Mouse (Mus musculus) CH12.LX (cell line): ENCODE data around the gene Traf4. TPM values are rescaled to one million over a fixed set of nuclear protein-coding genes. Genes with fewer than 3 reads are reported as not detected.

Experiments
- DNase-seq: peaks from one replicate; pipeline ENCODE4 v3.0.0-alpha.2; 2013; ENCODE audit errors: extremely low read depth
- H3K27ac ChIP-seq: 2 replicates; pipeline ENCODE4 v1.5.1; 2012; ENCODE audit warnings: low read depth, mild to moderate bottlenecking, control low read depth, moderate library complexity; ENCODE audit not compliant: insufficient read depth
- H3K27me3 ChIP-seq: replicated peaks from 2 replicates; pipeline ENCODE3; 2012; ENCODE audit warnings: inconsistent platforms
- H3K36me3 ChIP-seq, 2 experiments: replicated peaks in 1 of 2; 2 replicates each; pipeline versions ENCODE3 to v1.6.1; 2012; ENCODE audit warnings: inconsistent platforms in 1 of 2, low read length in 1 of 2, mild to moderate bottlenecking in 1 of 2, mixed read lengths in 1 of 2, moderate library complexity in 1 of 2; ENCODE audit not compliant: control insufficient read depth in 1 of 2, insufficient read depth in 1 of 2
- H3K4me1 ChIP-seq, 2 experiments: 2 replicates each; pipeline ENCODE4 v1.6.1; 2012; ENCODE audit warnings: inconsistent platforms in 1 of 2, moderate library complexity in 1 of 2; ENCODE audit not compliant: insufficient read depth in 2 of 2, control insufficient read depth in 1 of 2
- H3K4me2 ChIP-seq: 2 replicates; pipeline ENCODE4 v1.6.1; 2012; ENCODE audit warnings: low read depth, mild to moderate bottlenecking, control low read depth; ENCODE audit not compliant: poor library complexity, insufficient read depth, severe bottlenecking
- H3K4me3 ChIP-seq, 3 experiments: fragments of 150-350 bp in 1 of 3; sonication (generic) in 1 of 3; replicated peaks in 1 of 3; 2 replicates each; pipeline versions ENCODE3 to v1.5.1; 2011 to 2012; ENCODE audit warnings: low read depth in 2 of 3, low read length in 2 of 3, mild to moderate bottlenecking in 2 of 3, moderate library complexity in 2 of 3, control low read depth in 1 of 3, improper control_type of control experiment in 1 of 3, inconsistent platforms in 1 of 3, mixed read lengths in 1 of 3; ENCODE audit not compliant: poor library complexity in 1 of 3
- H3K79me2 ChIP-seq: replicated peaks from 2 replicates; pipeline ENCODE4 v1.6.1; 2012; ENCODE audit warnings: mild to moderate bottlenecking, moderate library complexity; ENCODE audit not compliant: control insufficient read depth, poor library complexity, insufficient read depth, severe bottlenecking; ENCODE audit errors: extremely low read depth
- H3K9ac ChIP-seq: 2 replicates; pipeline ENCODE4 v1.6.1; 2012; ENCODE audit warnings: low read depth, mild to moderate bottlenecking, control low read depth, moderate library complexity; ENCODE audit not compliant: insufficient read depth
- H3K9me3 ChIP-seq: replicated peaks from 2 replicates; pipeline ENCODE3; 2012; ENCODE audit warnings: low read length, inconsistent platforms, mixed read lengths
- BHLHE40 ChIP-seq: IDR thresholded peaks from 2 replicates; pipeline ENCODE4 v1.6.1; 2011; ENCODE audit warnings: mild to moderate bottlenecking, low read depth, low read length, improper control_type of control experiment
- CTCF ChIP-seq, 2 experiments: IDR thresholded peaks in 1 of 2; conservative IDR thresholded peaks in 1 of 2; 2 replicates each; pipeline ENCODE4 v1.5.1; 2011 to 2012; ENCODE audit warnings: low read depth in 2 of 2, low read length in 2 of 2, improper control_type of control experiment in 1 of 2, inconsistent platforms in 1 of 2, mild to moderate bottlenecking in 1 of 2, moderate library complexity in 1 of 2
- E2F4 ChIP-seq: IDR thresholded peaks from 2 replicates; pipeline ENCODE4 v1.6.1; 2011; ENCODE audit warnings: low read depth, low read length, improper control_type of control experiment; ENCODE audit not compliant: insufficient replicate concordance
- ELF1 ChIP-seq: IDR thresholded peaks from 2 replicates; pipeline ENCODE4 v1.6.1; 2014; ENCODE audit warnings: low read depth, mild to moderate bottlenecking, inconsistent platforms, low read length, improper control_type of control experiment
- ETS1 ChIP-seq: conservative IDR thresholded peaks from 2 replicates; pipeline ENCODE4 v1.6.1; 2012; ENCODE audit warnings: low read depth, mild to moderate bottlenecking, inconsistent platforms, low read length, improper control_type of control experiment, moderate library complexity
- GABPA ChIP-seq: IDR thresholded peaks from 2 replicates; pipeline ENCODE4 v1.6.1; 2012; ENCODE audit warnings: low read depth, low read length, improper control_type of control experiment, inconsistent platforms; ENCODE audit not compliant: insufficient replicate concordance
- MAX ChIP-seq: IDR thresholded peaks from 2 replicates; pipeline ENCODE4 v1.6.1; 2011; ENCODE audit warnings: low read length, improper control_type of control experiment
- MEF2A ChIP-seq: IDR thresholded peaks from 2 replicates; pipeline ENCODE4 v1.6.1; 2014; ENCODE audit warnings: low read depth, mild to moderate bottlenecking, inconsistent platforms, low read length, improper control_type of control experiment, borderline replicate concordance
- NELFE ChIP-seq: IDR thresholded peaks from 2 replicates; pipeline ENCODE4 v1.6.1; 2011; ENCODE audit warnings: low read depth, low read length, improper control_type of control experiment
- POLR2A ChIP-seq: IDR thresholded peaks from 2 replicates; pipeline ENCODE4 v1.6.1; 2011; ENCODE audit warnings: low read depth, mild to moderate bottlenecking, improper control_type of control experiment, low read length
- POLR2AphosphoS2 ChIP-seq: IDR thresholded peaks from 2 replicates; pipeline ENCODE4 v1.6.1; 2011; ENCODE audit warnings: low read depth, low read length, improper control_type of control experiment
- SIN3A ChIP-seq: IDR thresholded peaks from 2 replicates; pipeline ENCODE4 v1.6.1; 2012; ENCODE audit warnings: low read length, improper control_type of control experiment, inconsistent platforms
- SMC3 ChIP-seq: IDR thresholded peaks from 2 replicates; pipeline ENCODE4 v1.6.1; 2011; ENCODE audit warnings: low read depth, low read length, improper control_type of control experiment
- TBP ChIP-seq: conservative IDR thresholded peaks from 2 replicates; pipeline ENCODE4 v1.6.1; 2011; ENCODE audit warnings: low read depth, low read length, improper control_type of control experiment
- TCF12 ChIP-seq: IDR thresholded peaks from 2 replicates; pipeline ENCODE4 v1.6.1; 2014; ENCODE audit warnings: low read depth, mild to moderate bottlenecking, inconsistent platforms, low read length, improper control_type of control experiment
- UBTF ChIP-seq: IDR thresholded peaks from 2 replicates; pipeline ENCODE4 v1.6.1; 2012; ENCODE audit warnings: low read depth, mild to moderate bottlenecking, inconsistent platforms, low read length, improper control_type of control experiment, moderate library complexity
- USF2 ChIP-seq: conservative IDR thresholded peaks from 2 replicates; pipeline ENCODE4 v1.6.1; 2011; ENCODE audit warnings: low read depth, low read length, improper control_type of control experiment
- ZMIZ1 ChIP-seq: IDR thresholded peaks from 2 replicates; pipeline ENCODE4 v1.6.1; 2012; ENCODE audit warnings: low read depth, mild to moderate bottlenecking, inconsistent platforms, low read length, improper control_type of control experiment
- dilution Hi-C: fragments of 300-500 bp; cut with MboI; formaldehyde crosslinking; loops from 2 replicates; pipeline ENCODE4 v1.14.3; 2020; ENCODE audit warnings: low sequenced_read_pairs; ENCODE audit not compliant: extremely low pct_unique_long_range_greater_than_20kb, extremely low pct_ligation_motif_present
- in situ Hi-C: fragments of 300-500 bp; cut with MboI; formaldehyde crosslinking; loops from 3 replicates; pipeline ENCODE4 v1.14.3; 2019; ENCODE audit warnings: low sequenced_read_pairs, low pct_ligation_motif_present, low pct_unique_long_range_greater_than_20kb, mixed read lengths
- polyA plus RNA-seq: library from polyadenylated mRNA; unstranded; fragments of >175 nt; gene quantifications from 2 replicates; pipeline ENCODE4 v1.2.1, GENCODE M21; 2012; ENCODE audit warnings: low read depth; ENCODE audit not compliant: insufficient read length
- total RNA-seq, 2 experiments: library from RNA; depleted of rRNA; stranded (reverse); fragments of 300-350 nt in 1 of 2; fragments of >200 nt in 1 of 2; gene quantifications; 2 replicates each; pipeline ENCODE4 v1.2.3; 2012 to 2014

The Traf4 gene
- 47.9 and 55.9 TPM in 2 replicates for total RNA-seq (2012; rRNA removed)
- 17.1 and 20.8 TPM in 2 replicates for total RNA-seq (2014; rRNA removed)
- 52.9 and 68.7 TPM in 2 replicates for polyA plus RNA-seq

DNA sequence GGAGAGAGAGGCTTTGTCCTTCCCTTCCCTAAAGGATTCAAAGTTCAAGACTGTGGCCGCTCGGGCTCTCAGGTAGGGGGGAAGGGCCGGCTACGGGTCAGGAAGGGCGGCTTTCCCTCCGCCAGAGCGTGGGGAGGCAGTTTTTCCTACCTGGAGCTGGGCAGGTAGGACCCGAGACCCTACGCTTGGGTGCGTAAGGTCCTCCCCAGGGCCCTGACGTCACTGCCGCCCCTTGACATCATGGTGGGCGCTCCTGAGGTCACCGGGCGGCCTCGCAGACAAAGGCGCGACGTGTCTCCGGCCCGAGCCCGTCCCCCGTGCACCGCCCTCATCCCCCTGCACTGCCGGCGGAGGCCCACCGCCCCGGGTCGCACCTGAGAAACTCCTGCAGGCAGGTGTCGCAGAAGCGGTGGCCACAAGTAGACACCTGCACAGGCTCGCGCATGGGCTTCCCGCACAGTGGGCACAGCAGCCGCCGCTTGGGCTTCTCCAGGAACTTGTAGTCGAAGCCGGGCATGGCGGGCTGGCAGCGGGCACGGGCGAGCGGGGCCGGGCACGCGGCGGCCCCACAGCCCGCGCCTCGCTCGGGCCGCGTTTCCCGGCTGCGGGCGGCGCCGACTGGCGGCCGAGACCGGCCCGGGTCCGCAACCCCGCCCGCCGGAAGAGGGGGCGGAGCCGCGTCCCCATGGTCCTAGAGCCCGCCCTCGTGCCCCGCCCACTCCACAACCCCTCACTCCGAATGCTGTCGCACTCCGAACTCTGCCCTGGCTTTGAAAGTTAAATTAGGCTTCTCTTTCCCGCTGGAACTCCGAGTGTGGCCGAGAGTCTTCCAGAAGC is at the start of gene Traf4:
TSS of gene Traf4 (minus strand) at position 666 of the 837 bp plus-strand sequence.
- dilution Hi-C loops (no loop called here), in situ Hi-C loops (no loop called here)
- peak within 1 kb of the TSS; percentile 96 for H3K9ac ChIP-seq
- H3K79me2 ChIP-seq, result peaks cover 33% of the 10 kb centered on the region
- H3K36me3 ChIP-seq, result peaks cover 21 to 37% of the 10 kb centered on the region in 2 experiments
- H3K27ac ChIP-seq, result peak within 1 kb of the TSS; percentile 91
- DNase-seq, result peak; percentile 79
- peaks cover 31 to 66% of the 10 kb centered on the region in 2 experiments for H3K4me1 ChIP-seq
- H3K4me2 ChIP-seq, result peak within 1 kb of the TSS; percentile 85
- H3K9me3 ChIP-seq, result no peaks in the 10 kb centered on the region
- peak within 1 kb of the TSS; percentile 73 to 97 (median 96) for H3K4me3 ChIP-seq
- H3K27me3 ChIP-seq, result no peaks in the 10 kb centered on the region
- TF ChIP-seq USF2 (no peak), GABPA (peak; percentile 90), POLR2A (peak; percentile 82), SIN3A (peak; percentile 81), CTCF (conservative IDR thresholded peaks at IDR 0.05 in 1 of 2, IDR thresholded peaks at IDR 0.05 in 1 of 2; ENCODE audit: low read depth in 2 of 2, low read length in 2 of 2) (peak in 1 of 2 experiments; percentile 55; a peak in 2 of 4 replicates), BHLHE40 (peak; percentile 52), TCF12 (peak; percentile 56; the same call in 1 of the 2 replicates), POLR2AphosphoS2 (peak; percentile 22; the same call in 1 of the 2 replicates), ZMIZ1 (no peak; the same call in 1 of the 2 replicates), MEF2A (peak; percentile 66; the same call in 1 of the 2 replicates), UBTF (0 out of 2 replicates have a peak, but pooled peaks have one; percentile 57), SMC3 (peak; percentile 31; the same call in 1 of the 2 replicates), E2F4 (no peak), NELFE (peak; percentile 76; the same call in 1 of the 2 replicates), TBP (0 out of 2 replicates have a peak, but pooled peaks have one; percentile 40), ETS1 (peak; percentile 38), MAX (no peak), ELF1 (peak; percentile 31; the same call in 1 of the 2 replicates)
